Mouse (Mus musculus): ENCODE data around the gene Atp8a2. TPM values are rescaled to one million over a fixed set of nuclear protein-coding genes. Genes with fewer than 3 reads are reported as not detected.
A peak's percentile ranks its signal among the peaks of the same experiment; 100 is the strongest.

Atp8a2 gene
- polyA plus RNA-seq, 1 experiment: 17.4 TPM

DNA sequence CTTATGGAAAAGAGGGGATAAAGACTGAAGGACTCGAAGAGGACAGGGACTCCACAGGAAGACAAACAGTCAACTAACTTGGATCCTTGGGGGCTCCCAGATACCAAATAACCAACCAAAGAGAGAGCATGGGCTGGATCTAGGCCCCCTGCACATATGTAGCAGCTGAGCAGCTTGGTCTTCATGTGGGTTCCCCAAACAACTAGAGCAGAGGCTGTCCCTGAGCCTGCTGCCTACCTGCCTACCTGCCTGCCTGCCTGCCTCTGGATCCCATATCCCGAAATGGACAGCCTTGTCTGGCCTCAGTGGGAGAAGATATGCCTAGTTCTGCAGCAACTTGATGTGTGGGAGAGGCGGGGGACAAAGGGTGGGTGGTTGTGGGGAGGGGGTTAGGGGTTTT, 444.6 kb downstream of the Atp8a2 start:
- no peak for TF ChIP-seq POLR2A (IDR thresholded peaks at IDR 0.05; ENCODE audit: borderline replicate concordance, extremely low read depth, insufficient read depth, insufficient read length, poor library complexity, severe bottlenecking)
- TF ChIP-seq CTCF (IDR thresholded peaks at IDR 0.05; ENCODE audit: borderline replicate concordance, extremely low read depth, insufficient read depth, insufficient read length): no peak
- no peak for DNase-seq (ENCODE audit: low read depth)

- no peak for DNase-seq (ENCODE audit: low read depth)
- no peak for TF ChIP-seq CTCF (IDR thresholded peaks at IDR 0.05; ENCODE audit: borderline replicate concordance, extremely low read depth, insufficient read depth, insufficient read length)
- no peak for TF ChIP-seq POLR2A (IDR thresholded peaks at IDR 0.05; ENCODE audit: borderline replicate concordance, extremely low read depth, insufficient read depth, insufficient read length, poor library complexity, severe bottlenecking)
Measured at GRCm38 (mm10) chr14:59750005-59750404, 447.0 kb downstream of the Atp8a2 start.

GRCm38 (mm10) chr14:59745676-59746075, 451.3 kb downstream of the Atp8a2 start:
- TF ChIP-seq POLR2A (IDR thresholded peaks at IDR 0.05; ENCODE audit: borderline replicate concordance, extremely low read depth, insufficient read depth, insufficient read length, poor library complexity, severe bottlenecking) (no peak), CTCF (IDR thresholded peaks at IDR 0.05; ENCODE audit: borderline replicate concordance, extremely low read depth, insufficient read depth, insufficient read length) (no peak)
- DNase-seq (ENCODE audit: low read depth): peak; percentile 21

GRCm38 (mm10) chr14:59741752-59742151, 455.2 kb downstream of the Atp8a2 start:
- TF ChIP-seq CTCF (IDR thresholded peaks at IDR 0.05; ENCODE audit: borderline replicate concordance, extremely low read depth, insufficient read depth, insufficient read length): no peak
- TF ChIP-seq POLR2A (IDR thresholded peaks at IDR 0.05; ENCODE audit: borderline replicate concordance, extremely low read depth, insufficient read depth, insufficient read length, poor library complexity, severe bottlenecking): no peak
- no peak for DNase-seq (ENCODE audit: low read depth)

DNA sequence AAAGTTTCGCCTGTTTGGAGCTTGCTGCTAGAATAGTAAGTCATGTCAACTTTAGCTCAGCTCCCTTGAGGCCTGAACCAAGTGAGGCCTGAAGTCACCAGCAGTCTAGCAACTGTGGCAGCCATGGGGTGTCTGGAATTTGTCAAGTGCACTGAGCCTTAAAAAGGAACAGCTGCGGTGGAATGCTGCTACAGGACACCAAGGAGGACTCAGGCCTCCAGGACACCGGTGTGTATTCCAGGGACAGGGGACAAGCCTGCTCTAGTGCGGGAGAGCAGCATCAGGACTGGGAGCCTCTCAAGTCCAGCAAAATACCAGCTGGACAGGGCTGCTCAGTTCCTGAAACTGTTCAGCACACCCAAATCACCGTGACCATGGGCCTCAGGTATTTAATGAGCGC, 457.5 kb downstream of the Atp8a2 start:
- DNase-seq (ENCODE audit: low read depth): no peak
- TF ChIP-seq CTCF (IDR thresholded peaks at IDR 0.05; ENCODE audit: borderline replicate concordance, extremely low read depth, insufficient read depth, insufficient read length): no peak

- DNase-seq (ENCODE audit: low read depth): peak; percentile 82
- TF ChIP-seq POLR2A (IDR thresholded peaks at IDR 0.05; ENCODE audit: borderline replicate concordance, extremely low read depth, insufficient read depth, insufficient read length, poor library complexity, severe bottlenecking): no peak
- TF ChIP-seq CTCF (IDR thresholded peaks at IDR 0.05; ENCODE audit: borderline replicate concordance, extremely low read depth, insufficient read depth, insufficient read length): no peak
Measured at GRCm38 (mm10) chr14:59737734-59738294, 459.2 kb downstream of the Atp8a2 start.

- DNase-seq (ENCODE audit: low read depth): peak; percentile 99
Measured at GRCm38 (mm10) chr14:59736861-59737700, 459.9 kb downstream of the Atp8a2 start.

GRCm38 (mm10) chr14:59730043-59730390, 467.0 kb downstream of the Atp8a2 start:
- no peak for DNase-seq (ENCODE audit: low read depth)
- TF ChIP-seq CTCF (IDR thresholded peaks at IDR 0.05; ENCODE audit: borderline replicate concordance, extremely low read depth, insufficient read depth, insufficient read length) (no peak), POLR2A (IDR thresholded peaks at IDR 0.05; ENCODE audit: borderline replicate concordance, extremely low read depth, insufficient read depth, insufficient read length, poor library complexity, severe bottlenecking) (no peak)

More at GRCm38 (mm10) chr14:59736861-59737700, 459.9 kb downstream of the Atp8a2 start:
- TF ChIP-seq POLR2A (IDR thresholded peaks at IDR 0.05; ENCODE audit: borderline replicate concordance, extremely low read depth, insufficient read depth, insufficient read length, poor library complexity, severe bottlenecking): no peak
- no peak for TF ChIP-seq CTCF (IDR thresholded peaks at IDR 0.05; ENCODE audit: borderline replicate concordance, extremely low read depth, insufficient read depth, insufficient read length)

- DNase-seq (ENCODE audit: low read depth): no peak
- no peak for TF ChIP-seq POLR2A (IDR thresholded peaks at IDR 0.05; ENCODE audit: borderline replicate concordance, extremely low read depth, insufficient read depth, insufficient read length, poor library complexity, severe bottlenecking)
- no peak for TF ChIP-seq CTCF (IDR thresholded peaks at IDR 0.05; ENCODE audit: borderline replicate concordance, extremely low read depth, insufficient read depth, insufficient read length)
Measured at GRCm38 (mm10) chr14:59729298-59730042, 467.5 kb downstream of the Atp8a2 start.

DNA sequence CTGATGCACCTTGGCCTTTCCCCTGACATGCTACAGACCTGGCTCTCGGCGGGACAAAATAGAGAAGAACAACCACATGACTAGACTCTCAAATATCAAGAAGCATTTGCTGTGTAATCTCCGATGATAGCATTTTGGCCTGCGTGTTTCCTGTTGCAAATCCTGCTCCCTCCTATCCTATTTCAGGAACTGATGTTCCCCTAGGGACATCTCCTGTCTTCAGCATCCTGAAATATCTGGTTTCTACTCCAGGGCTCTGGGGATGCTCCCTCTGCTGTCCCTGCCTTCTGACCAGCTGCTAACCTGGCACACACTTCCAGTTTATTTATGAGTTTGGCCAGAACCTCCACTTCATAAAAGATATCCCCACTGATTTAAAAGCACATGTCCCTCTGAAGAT, 470.0 kb downstream of the Atp8a2 start:
- no peak for DNase-seq (ENCODE audit: low read depth)

DNA sequence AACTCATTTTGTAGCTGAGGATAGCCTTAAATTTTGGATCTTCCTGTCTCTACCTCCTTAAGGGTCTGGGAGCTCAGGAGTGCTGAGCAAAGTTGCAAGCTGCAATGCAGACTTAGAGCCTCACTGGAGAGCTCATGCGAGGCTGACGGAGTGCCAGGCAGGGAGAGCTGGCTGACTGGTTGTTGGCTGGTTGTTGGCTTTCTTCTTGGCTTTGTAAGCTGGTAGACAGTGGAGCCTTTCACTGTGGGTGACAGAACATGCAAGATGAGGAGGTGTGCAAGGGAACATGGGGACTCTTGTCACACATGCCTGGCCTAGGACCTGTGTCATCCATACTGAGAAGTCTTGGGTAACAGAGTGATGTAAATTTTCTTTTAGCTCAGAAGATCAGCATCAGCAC, 473.8 kb downstream of the Atp8a2 start:
- no peak for TF ChIP-seq CTCF (IDR thresholded peaks at IDR 0.05; ENCODE audit: borderline replicate concordance, extremely low read depth, insufficient read depth, insufficient read length)
- no peak for TF ChIP-seq POLR2A (IDR thresholded peaks at IDR 0.05; ENCODE audit: borderline replicate concordance, extremely low read depth, insufficient read depth, insufficient read length, poor library complexity, severe bottlenecking)
- peak; percentile 44 for DNase-seq (ENCODE audit: low read depth)

More for the DNA sequence above, 470.0 kb downstream of the Atp8a2 start:
- TF ChIP-seq POLR2A (IDR thresholded peaks at IDR 0.05; ENCODE audit: borderline replicate concordance, extremely low read depth, insufficient read depth, insufficient read length, poor library complexity, severe bottlenecking) (no peak), CTCF (IDR thresholded peaks at IDR 0.05; ENCODE audit: borderline replicate concordance, extremely low read depth, insufficient read depth, insufficient read length) (no peak)
